21 mouse cellular contexts compared by ENCODE assay signal in the genomic region with DNA sequence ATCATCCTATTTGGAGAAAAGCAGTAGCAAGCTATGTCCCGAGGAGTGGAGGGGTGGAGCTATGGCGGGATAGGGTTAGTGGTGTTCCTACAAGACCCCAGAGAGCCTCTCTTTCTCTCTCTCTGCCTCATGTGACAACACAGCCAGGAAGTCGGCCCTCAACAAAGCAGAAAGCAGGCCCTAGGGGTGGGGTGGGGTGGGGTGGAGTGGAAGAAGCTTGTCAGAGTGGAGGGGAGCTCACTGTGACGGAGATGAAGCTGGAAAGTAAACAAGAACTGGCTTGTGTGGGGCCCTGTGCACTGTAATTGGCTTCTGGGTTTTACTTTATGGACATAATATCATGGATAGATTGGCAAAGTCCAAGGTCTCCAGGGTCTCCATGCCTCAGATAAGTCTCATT.
A peak's percentile ranks its signal among the peaks of the same experiment; 100 is the strongest.
DNase-seq lines count a peak whose midpoint lies in the region; ATAC-seq and TF ChIP-seq lines count a peak whose summit lies in the region.
"Had no signal": no experiment of that assay in that cellular context is flagged by ENCODE, and none has a peak within 500 bp of the region (broad histone marks: within the 10 kb centered on the region; RNA-seq: fewer than 3 reads in every experiment).

No protein-coding gene starts in this region.

- peaks cover 36% of the 10 kb centered on the region for H3K4me1 ChIP-seq in liver, embryonic 11.5 days (replicated peaks; ENCODE audit: control insufficient read depth, insufficient read depth, low read length)
- peaks cover 94% of the 10 kb centered on the region for H3K4me1 ChIP-seq in G1E (ENCODE audit: insufficient read depth, low read depth, low read length)
- H3K4me1 ChIP-seq in intestine, embryonic 15.5 days (replicated peaks) = peaks cover 11% of the 10 kb centered on the region; the same call in 1 of the 2 replicates
- H3K4me1 ChIP-seq: forebrain, embryonic 10.5 days; heart, embryonic 15.5 days had no signal

- H3K4me2 ChIP-seq in liver, embryonic 11.5 days = no peak overlapping the region
- H3K4me2 ChIP-seq in intestine, embryonic 15.5 days (replicated peaks) = no peak overlapping the region
- H3K4me2 ChIP-seq: heart, embryonic 11.5 days; heart, embryonic 15.5 days had no signal

- ATAC-seq in liver, embryonic 11.5 days (replicated peaks; ENCODE audit: low FRiP score) = no peak; the same call in 1 of the 2 replicates
- ATAC-seq in G1E (ENCODE audit: extremely low read depth, insufficient number of reproducible peaks, low FRiP score, poor library complexity, severe bottlenecking) = no peak
- peak; percentile 94 for ATAC-seq in intestine, embryonic 15.5 days
- ATAC-seq: forebrain, embryonic 14.5 days; hindbrain, embryonic 16.5 days; Patski had no signal

- no peak for TF ChIP-seq CTCF in G1E (IDR thresholded peaks at IDR 0.05; ENCODE audit: low read depth, low read length)

- H3K9ac ChIP-seq in liver, embryonic 11.5 days (ENCODE audit: low read depth, low read length) = no peak overlapping the region
- no peak overlapping the region for H3K9ac ChIP-seq in intestine, embryonic 15.5 days
- H3K9ac ChIP-seq: heart, embryonic 15.5 days had no signal

- H3K27ac ChIP-seq in liver, embryonic 11.5 days (ENCODE audit: low read depth, low read length) = no peak overlapping the region
- no peak overlapping the region for H3K27ac ChIP-seq in intestine, embryonic 15.5 days
- H3K27ac ChIP-seq: embryonic facial prominence, embryonic 10.5 days; forebrain, embryonic 10.5 days; heart, adult 2 months; heart, embryonic 15.5 days had no signal

- WGBS in liver, embryonic 11.5 days = 43% methylated on average over 4 of the region's 4 CpGs
- WGBS in intestine, embryonic 15.5 days = 31% methylated on average over 4 of the region's 4 CpGs

- no peak overlapping the region for H3K4me3 ChIP-seq in liver, embryonic 11.5 days (ENCODE audit: low read depth, low read length)
- peak overlapping the region; percentile 5; the same call in 1 of the 2 replicates for H3K4me3 ChIP-seq in G1E (ENCODE audit: low read depth, low read length)
- H3K4me3 ChIP-seq in intestine, embryonic 15.5 days (replicated peaks) = no peak overlapping the region
- H3K4me3 ChIP-seq: embryonic facial prominence, embryonic 10.5 days; forebrain, embryonic 10.5 days; heart, adult 2 months; heart, embryonic 15.5 days had no signal

- H3K36me3 ChIP-seq in liver, embryonic 11.5 days (ENCODE audit: control insufficient read depth, insufficient read depth, low read length) = no peaks in the 10 kb centered on the region
- H3K36me3 ChIP-seq in G1E (replicated peaks) = no peaks in the 10 kb centered on the region
- H3K36me3 ChIP-seq in intestine, embryonic 15.5 days = no peaks in the 10 kb centered on the region
- H3K36me3 ChIP-seq: embryonic facial prominence, embryonic 10.5 days; forebrain, embryonic 10.5 days; heart, embryonic 15.5 days had no signal

- peak; percentile 17 for DNase-seq in liver
- DNase-seq in liver, embryonic 11.5 days (ENCODE audit: low spot score) = no peak
- DNase-seq in G1E (ENCODE audit: low spot score) = no peak
- peak; percentile 23 for DNase-seq in thymus, postnatal 25 days
- DNase-seq in lung, postnatal 4 days = no peak
- no peak for DNase-seq in frontal cortex, postnatal 14 days (ENCODE audit: low spot score in 2 of 2)
- DNase-seq: adrenal gland, adult 8-10 months; adrenal gland, postnatal 36 days; cerebellum, adult 2 months; cerebellum, postnatal 10 days; gastrocnemius, postnatal 14 days; heart, adult 2 months; heart, postnatal 14 days had no signal

- no peaks in the 10 kb centered on the region for H3K9me3 ChIP-seq in liver, embryonic 11.5 days (ENCODE audit: control insufficient read depth, low read length)
- no peaks in the 10 kb centered on the region for H3K9me3 ChIP-seq in G1E (replicated peaks)
- H3K9me3 ChIP-seq in intestine, embryonic 15.5 days = no peaks in the 10 kb centered on the region
- H3K9me3 ChIP-seq: embryonic facial prominence, embryonic 10.5 days; forebrain, embryonic 10.5 days; heart, embryonic 15.5 days had no signal

- no peaks in the 10 kb centered on the region for H3K27me3 ChIP-seq in liver, embryonic 11.5 days (replicated peaks; ENCODE audit: control insufficient read depth, insufficient read depth, low read length)
- H3K27me3 ChIP-seq in G1E (ENCODE audit: insufficient read depth, low read length) = no peaks in the 10 kb centered on the region
- no peaks in the 10 kb centered on the region for H3K27me3 ChIP-seq in intestine, embryonic 15.5 days (replicated peaks)
- H3K27me3 ChIP-seq: heart, embryonic 15.5 days had no signal

Comparison
In these comparisons a context has a peak if more than half of its experiments do, and no peak if none do; other contexts are left out.
1. DNase-seq: peak in liver (single experiment) and thymus, postnatal 25 days (single experiment); none in liver, embryonic 11.5 days (single experiment), G1E (single experiment), lung, postnatal 4 days (0 of 2) and frontal cortex, postnatal 14 days (0 of 2).